Mouse (Mus musculus): ENCODE results near the gene Zfp748. TPM values are rescaled to one million over a fixed set of nuclear protein-coding genes. Genes with fewer than 3 reads are reported as not detected.
A peak's percentile ranks its signal among the peaks of the same experiment; 100 is the strongest.

Zfp748 gene
- 1.1 TPM for polyA plus RNA-seq (2012; fragmentation: generic; extraction: Trizol)
- long read RNA-seq, experiment 1, partial matches to known transcripts: 0 of 1 reads
- long read RNA-seq, experiment 1, other reads (novel, unspliced or antisense): 1 of 1 reads
- long read RNA-seq, experiment 2, full-length matches to known transcripts: 25 of 27 reads
- long read RNA-seq, experiment 2, partial matches to known transcripts: 0 of 27 reads
- long read RNA-seq, experiment 2, other reads (novel, unspliced or antisense): 2 of 27 reads

- peak within 1 kb of the TSS; percentile 100 for H3ac ChIP-seq (ENCODE audit: control insufficient read depth, insufficient read length, low read depth)
- H3K79me3 ChIP-seq (ENCODE audit: low read depth): peaks cover 35% of the 10 kb centered on the region
- TF ChIP-seq CTCF (IDR thresholded peaks at IDR 0.05; ENCODE audit: control insufficient read depth, insufficient read depth, insufficient read length) (no peak), FOSL1 (IDR thresholded peaks at IDR 0.05; ENCODE audit: insufficient read depth, low read length, poor library complexity, severe bottlenecking) (no peak), MAX (IDR thresholded peaks at IDR 0.05) (no peak), USF1 (IDR thresholded peaks at IDR 0.05; ENCODE audit: low read depth) (no peak), MYOD1 (IDR thresholded peaks at IDR 0.05; ENCODE audit: control insufficient read depth, insufficient read length, low read depth) (no peak), CEBPB (IDR thresholded peaks at IDR 0.05; ENCODE audit: low read depth) (no peak), MYOG (IDR thresholded peaks at IDR 0.05; ENCODE audit: control insufficient read depth, extremely low read depth, insufficient read length) (no peak)
- no peaks in the 10 kb centered on the region for H3K36me3 ChIP-seq (ENCODE audit: control insufficient read depth, insufficient read depth)
- no peaks in the 10 kb centered on the region for H3K27me3 ChIP-seq (ENCODE audit: control insufficient read depth, insufficient read depth, insufficient read length)
- peaks cover 41% of the 10 kb centered on the region for H3K79me2 ChIP-seq (ENCODE audit: control insufficient read depth, insufficient read depth)
- H3K4me3 ChIP-seq (ENCODE audit: insufficient read depth, poor library complexity, severe bottlenecking): peak within 1 kb of the TSS; percentile 71
Observed at GRCm38 (mm10) chr13:67553730-67554129, at the start of gene Zfp748. Zfp748 (minus strand) TSS chr13:67553830.

- Histone ChIP-seq H3ac (ENCODE audit: control insufficient read depth, insufficient read length, low read depth) (no peak overlapping the region), H3K4me3 (ENCODE audit: insufficient read depth, poor library complexity, severe bottlenecking) (no peak overlapping the region), H3K27me3 (ENCODE audit: control insufficient read depth, insufficient read depth, insufficient read length) (no peaks in the 10 kb centered on the region), H3K79me3 (ENCODE audit: low read depth) (no peaks in the 10 kb centered on the region), H3K36me3 (ENCODE audit: control insufficient read depth, insufficient read depth) (no peaks in the 10 kb centered on the region), H3K79me2 (ENCODE audit: control insufficient read depth, insufficient read depth) (no peaks in the 10 kb centered on the region)
- TF ChIP-seq FOSL1 (IDR thresholded peaks at IDR 0.05; ENCODE audit: insufficient read depth, low read length, poor library complexity, severe bottlenecking) (no peak), MYOD1 (IDR thresholded peaks at IDR 0.05; ENCODE audit: control insufficient read depth, insufficient read length, low read depth) (peak; percentile 10), CTCF (IDR thresholded peaks at IDR 0.05; ENCODE audit: control insufficient read depth, insufficient read depth, insufficient read length) (no peak), MAX (IDR thresholded peaks at IDR 0.05) (no peak), USF1 (IDR thresholded peaks at IDR 0.05; ENCODE audit: low read depth) (peak; percentile 2), CEBPB (IDR thresholded peaks at IDR 0.05; ENCODE audit: low read depth) (no peak), MYOG (IDR thresholded peaks at IDR 0.05; ENCODE audit: control insufficient read depth, extremely low read depth, insufficient read length) (no peak)
Observed at GRCm38 (mm10) chr13:67572591-67573189, 19.1 kb upstream of the Zfp748 start.

- Histone ChIP-seq H3ac (ENCODE audit: control insufficient read depth, insufficient read length, low read depth) (peak overlapping the region; percentile 100), H3K27me3 (ENCODE audit: control insufficient read depth, insufficient read depth, insufficient read length) (no peaks in the 10 kb centered on the region), H3K36me3 (ENCODE audit: control insufficient read depth, insufficient read depth) (no peaks in the 10 kb centered on the region), H3K79me2 (ENCODE audit: control insufficient read depth, insufficient read depth) (peaks cover 51% of the 10 kb centered on the region), H3K4me3 (ENCODE audit: insufficient read depth, poor library complexity, severe bottlenecking) (peak overlapping the region; percentile 71), H3K79me3 (ENCODE audit: low read depth) (peaks cover 44% of the 10 kb centered on the region)
- TF ChIP-seq CEBPB (IDR thresholded peaks at IDR 0.05; ENCODE audit: low read depth) (no peak), FOSL1 (IDR thresholded peaks at IDR 0.05; ENCODE audit: insufficient read depth, low read length, poor library complexity, severe bottlenecking) (no peak), MYOG (IDR thresholded peaks at IDR 0.05; ENCODE audit: control insufficient read depth, extremely low read depth, insufficient read length) (no peak), CTCF (IDR thresholded peaks at IDR 0.05; ENCODE audit: control insufficient read depth, insufficient read depth, insufficient read length) (no peak), USF1 (IDR thresholded peaks at IDR 0.05; ENCODE audit: low read depth) (no peak), MAX (IDR thresholded peaks at IDR 0.05) (no peak), MYOD1 (IDR thresholded peaks at IDR 0.05; ENCODE audit: control insufficient read depth, insufficient read length, low read depth) (no peak)
Observed at GRCm38 (mm10) chr13:67552505-67553346, 904 bp downstream of the Zfp748 start.

- Histone ChIP-seq H3K36me3 (ENCODE audit: control insufficient read depth, insufficient read depth) (peaks cover 37% of the 10 kb centered on the region), H3K4me3 (ENCODE audit: insufficient read depth, poor library complexity, severe bottlenecking) (no peak overlapping the region), H3ac (ENCODE audit: control insufficient read depth, insufficient read length, low read depth) (no peak overlapping the region), H3K79me2 (ENCODE audit: control insufficient read depth, insufficient read depth) (peaks cover 40% of the 10 kb centered on the region), H3K27me3 (ENCODE audit: control insufficient read depth, insufficient read depth, insufficient read length) (no peaks in the 10 kb centered on the region), H3K79me3 (ENCODE audit: low read depth) (peaks cover 34% of the 10 kb centered on the region)
- TF ChIP-seq USF1 (IDR thresholded peaks at IDR 0.05; ENCODE audit: low read depth) (no peak), CTCF (IDR thresholded peaks at IDR 0.05; ENCODE audit: control insufficient read depth, insufficient read depth, insufficient read length) (no peak), MYOG (IDR thresholded peaks at IDR 0.05; ENCODE audit: control insufficient read depth, extremely low read depth, insufficient read length) (no peak)
Observed at GRCm38 (mm10) chr13:67545941-67546340, 7.7 kb downstream of the Zfp748 start.

GRCm38 (mm10) chr13:67527049-67527730 is 26.4 kb downstream of the Zfp748 start:
- Histone ChIP-seq H3K79me3 (ENCODE audit: low read depth) (peaks cover 31% of the 10 kb centered on the region), H3K79me2 (ENCODE audit: control insufficient read depth, insufficient read depth) (peaks cover 35% of the 10 kb centered on the region), H3K27me3 (ENCODE audit: control insufficient read depth, insufficient read depth, insufficient read length) (no peaks in the 10 kb centered on the region), H3ac (ENCODE audit: control insufficient read depth, insufficient read length, low read depth) (no peak overlapping the region), H3K36me3 (ENCODE audit: control insufficient read depth, insufficient read depth) (no peaks in the 10 kb centered on the region), H3K4me3 (ENCODE audit: insufficient read depth, poor library complexity, severe bottlenecking) (no peak overlapping the region)
- no peak for TF ChIP-seq MYOG (IDR thresholded peaks at IDR 0.05; ENCODE audit: control insufficient read depth, extremely low read depth, insufficient read length)
- no peak for TF ChIP-seq FOSL1 (IDR thresholded peaks at IDR 0.05; ENCODE audit: insufficient read depth, low read length, poor library complexity, severe bottlenecking)
- TF ChIP-seq MAX (IDR thresholded peaks at IDR 0.05): no peak
- no peak for TF ChIP-seq CTCF (IDR thresholded peaks at IDR 0.05; ENCODE audit: control insufficient read depth, insufficient read depth, insufficient read length)
- no peak for TF ChIP-seq CEBPB (IDR thresholded peaks at IDR 0.05; ENCODE audit: low read depth)
- TF ChIP-seq MYOD1 (IDR thresholded peaks at IDR 0.05; ENCODE audit: control insufficient read depth, insufficient read length, low read depth): no peak
- TF ChIP-seq USF1 (IDR thresholded peaks at IDR 0.05; ENCODE audit: low read depth): no peak
